Mouse (Mus musculus): Measurements from ENCODE around the gene Rpl24. TPM values are rescaled to one million over a fixed set of nuclear protein-coding genes. Genes with fewer than 3 reads are reported as not detected.
A peak's percentile ranks its signal among the peaks of the same experiment; 100 is the strongest.
"Not testable (repeated sequence)": the region's sequence is repeated elsewhere in the genome, so short reads cannot be mapped to it uniquely, and the experiment has no call there.

The Rpl24 gene
- polyA plus RNA-seq (2015; fragmentation: Nextera tagmentation; extraction: Ambion mirVana), result 485 and 506 TPM in 2 replicates

- peak within 1 kb of the TSS; percentile 82 for H3K4me2 ChIP-seq
- H3K27me3 ChIP-seq (replicated peaks), result no peaks in the 10 kb centered on the region
- peaks cover 29% of the 10 kb centered on the region for H3K36me3 ChIP-seq
- no peaks in the 10 kb centered on the region for H3K9me3 ChIP-seq (replicated peaks)
- peak; percentile 96 for ATAC-seq (ENCODE audit: low FRiP score)
- H3K27ac ChIP-seq (replicated peaks), result peak within 1 kb of the TSS; percentile 85
- peak within 1 kb of the TSS; percentile 64 for H3K9ac ChIP-seq (replicated peaks)
- under 1% methylated on average over 42 of the region's 42 CpGs for WGBS
- peak within 1 kb of the TSS; percentile 53 for H3K4me3 ChIP-seq (replicated peaks)
- H3K4me1 ChIP-seq, result peaks cover 32% of the 10 kb centered on the region
These were observed at the start of gene Rpl24 for GRCm38 (mm10) chr16:55966212-55966871. TSS of gene Rpl24 (plus strand) at chr16:55966275.

DNA sequence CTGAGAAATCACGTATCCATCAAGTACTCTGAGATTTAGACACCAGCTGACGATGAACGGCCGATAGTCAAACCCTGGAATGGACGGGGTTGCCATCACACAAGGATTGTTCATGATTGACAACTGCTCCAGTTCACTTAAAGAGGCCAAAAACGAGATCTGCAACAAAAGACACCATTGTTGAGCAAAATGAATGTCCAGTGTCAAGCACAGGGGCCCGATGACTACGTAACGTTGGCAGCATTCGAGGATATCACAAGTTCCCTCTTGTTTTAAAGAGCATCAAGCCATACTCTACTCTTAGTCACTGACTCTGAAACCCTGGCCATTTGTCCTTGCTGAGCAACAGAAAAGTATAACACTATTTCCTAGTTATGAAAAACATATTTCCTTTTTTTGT, 44.0 kb upstream of the Rpl24 start:
- Histone ChIP-seq H3K4me2 (no peak overlapping the region), H3K36me3 (peaks cover 46% of the 10 kb centered on the region), H3K4me3 (replicated peaks) (no peak overlapping the region), H3K9ac (replicated peaks) (no peak overlapping the region), H3K4me1 (no peaks in the 10 kb centered on the region), H3K27me3 (replicated peaks) (no peaks in the 10 kb centered on the region), H3K9me3 (replicated peaks) (no peaks in the 10 kb centered on the region), H3K27ac (replicated peaks) (no peak overlapping the region)
- ATAC-seq (ENCODE audit: low FRiP score), result no peak
- WGBS, result 92% methylated on average over 10 of the region's 10 CpGs

GRCm38 (mm10) chr16:55924010-55924409, 42.1 kb upstream of the Rpl24 start:
- H3K36me3 ChIP-seq, result peaks cover 47% of the 10 kb centered on the region

DNA sequence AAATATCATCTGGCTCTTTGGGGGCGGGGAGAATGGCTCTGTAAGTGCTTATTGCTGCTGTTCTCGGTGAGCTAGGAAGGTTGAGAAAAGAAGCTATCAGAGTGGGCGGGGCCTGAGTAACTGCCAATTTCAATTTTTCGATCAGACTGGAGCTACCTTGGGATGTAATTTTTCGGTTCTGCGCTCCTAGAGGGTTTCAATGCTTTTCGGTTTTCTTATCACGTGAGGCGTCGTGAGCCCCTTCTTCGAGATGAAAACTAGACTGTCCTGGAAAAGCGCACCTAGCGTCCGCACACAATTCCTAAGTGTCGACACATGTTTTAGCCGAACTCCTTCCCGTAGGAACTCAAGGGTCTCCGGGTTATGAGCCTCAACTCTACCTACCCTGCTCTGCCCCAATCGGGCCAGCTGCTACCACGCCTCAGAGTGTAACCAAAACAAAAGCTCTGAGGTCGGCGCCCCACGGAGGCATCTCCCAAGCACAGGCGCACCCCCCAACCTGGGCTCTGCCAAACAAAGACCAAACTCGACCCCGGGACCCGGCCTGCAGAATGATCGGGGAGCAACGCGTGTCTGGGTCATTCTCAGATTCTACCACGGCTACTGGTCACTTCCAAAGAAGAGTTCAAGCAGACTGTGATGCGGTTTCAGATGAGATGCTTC, 32.3 kb upstream of the Rpl24 start:
- Histone ChIP-seq H3K36me3 (peaks cover 5% of the 10 kb centered on the region; the same call in 1 of the 2 replicates), H3K9me3 (replicated peaks) (no peaks in the 10 kb centered on the region), H3K27ac (replicated peaks) (peak overlapping the region; percentile 79), H3K4me3 (replicated peaks) (peak overlapping the region; percentile 78), H3K27me3 (replicated peaks) (no peaks in the 10 kb centered on the region), H3K9ac (replicated peaks) (peak overlapping the region; percentile 68), H3K4me2 (peak overlapping the region; percentile 75), H3K4me1 (peaks cover 6% of the 10 kb centered on the region)
- peak; percentile 65 for ATAC-seq (ENCODE audit: low FRiP score)
- WGBS, result under 1% methylated on average over 32 of the region's 32 CpGs

More at GRCm38 (mm10) chr16:55924010-55924409, 42.1 kb upstream of the Rpl24 start:
- H3K9ac ChIP-seq (replicated peaks), result no peak overlapping the region
- no peak overlapping the region for H3K4me2 ChIP-seq
- no peak overlapping the region for H3K4me3 ChIP-seq (replicated peaks)
- no peaks in the 10 kb centered on the region for H3K27me3 ChIP-seq (replicated peaks)
- no peak for ATAC-seq (ENCODE audit: low FRiP score)
- WGBS, result 93% methylated on average over 4 of the region's 4 CpGs
- H3K4me1 ChIP-seq, result no peaks in the 10 kb centered on the region
- no peaks in the 10 kb centered on the region for H3K9me3 ChIP-seq (replicated peaks)
- H3K27ac ChIP-seq (replicated peaks), result no peak overlapping the region

DNA sequence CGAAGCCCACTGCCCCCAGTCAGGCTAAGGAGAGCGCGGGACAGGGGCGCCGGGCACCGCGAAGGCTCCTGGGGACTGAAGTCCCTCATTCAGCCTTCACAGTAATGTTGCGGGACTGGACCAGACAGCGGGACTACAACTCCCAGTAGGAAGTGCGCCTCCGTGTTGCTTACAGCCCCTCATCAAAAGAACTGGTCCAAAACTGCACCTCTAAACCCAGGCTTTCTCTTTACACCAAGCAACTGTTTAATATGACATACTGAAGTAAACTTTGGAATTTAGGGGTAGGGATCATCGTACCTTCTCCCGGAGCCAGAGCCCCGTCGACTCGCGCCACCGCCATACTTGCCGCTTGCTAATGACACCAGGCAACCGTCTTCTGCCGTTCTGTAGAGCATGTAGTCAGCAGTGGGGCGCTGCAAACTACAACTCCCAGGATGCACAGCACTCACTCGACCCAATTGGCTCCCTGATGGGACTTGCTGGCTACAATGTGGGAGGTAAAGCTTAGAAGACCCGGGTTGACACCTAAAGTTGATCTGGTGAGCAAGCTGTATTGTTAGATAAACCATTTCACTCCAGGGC, 31.5 kb upstream of the Rpl24 start, which contains the start of gene Cep97:
TSS of gene Cep97 (minus strand) at position 403 of the 585 bp plus-strand sequence.
- peak; percentile 99 for ATAC-seq (ENCODE audit: low FRiP score)
- Histone ChIP-seq H3K4me3 (replicated peaks) (peak within 1 kb of the TSS; percentile 78), H3K9ac (replicated peaks) (peak within 1 kb of the TSS; percentile 68), H3K27ac (replicated peaks) (peak within 1 kb of the TSS; percentile 79), H3K27me3 (replicated peaks) (no peaks in the 10 kb centered on the region), H3K9me3 (replicated peaks) (no peaks in the 10 kb centered on the region), H3K4me2 (peak within 1 kb of the TSS; percentile 75), H3K4me1 (peaks cover 6% of the 10 kb centered on the region), H3K36me3 (peaks cover 2% of the 10 kb centered on the region; the same call in 1 of the 2 replicates)
- 0% methylated on average over 24 of the region's 24 CpGs for WGBS

- Histone ChIP-seq H3K4me3 (replicated peaks) (no peak overlapping the region), H3K27ac (replicated peaks) (no peak overlapping the region), H3K4me1 (no peaks in the 10 kb centered on the region), H3K9ac (replicated peaks) (no peak overlapping the region), H3K27me3 (replicated peaks) (no peaks in the 10 kb centered on the region), H3K4me2 (no peak overlapping the region), H3K36me3 (no peaks in the 10 kb centered on the region), H3K9me3 (replicated peaks) (no peaks in the 10 kb centered on the region)
- no peak for ATAC-seq (ENCODE audit: low FRiP score)
- WGBS, result 87% methylated on average over 4 of the region's 4 CpGs
These were observed 27.3 kb upstream of the Rpl24 start for GRCm38 (mm10) chr16:55938761-55939160.

GRCm38 (mm10) chr16:55939703-55940102, 26.4 kb upstream of the Rpl24 start:
- Histone ChIP-seq H3K9ac (replicated peaks) (no peak overlapping the region), H3K4me1 (no peaks in the 10 kb centered on the region), H3K27me3 (replicated peaks) (no peaks in the 10 kb centered on the region), H3K9me3 (replicated peaks) (no peaks in the 10 kb centered on the region), H3K27ac (replicated peaks) (no peak overlapping the region), H3K36me3 (no peaks in the 10 kb centered on the region), H3K4me3 (replicated peaks) (no peak overlapping the region), H3K4me2 (no peak overlapping the region)
- no peak for ATAC-seq (ENCODE audit: low FRiP score)
- WGBS, result 92% methylated on average over 6 of the region's 6 CpGs

DNA sequence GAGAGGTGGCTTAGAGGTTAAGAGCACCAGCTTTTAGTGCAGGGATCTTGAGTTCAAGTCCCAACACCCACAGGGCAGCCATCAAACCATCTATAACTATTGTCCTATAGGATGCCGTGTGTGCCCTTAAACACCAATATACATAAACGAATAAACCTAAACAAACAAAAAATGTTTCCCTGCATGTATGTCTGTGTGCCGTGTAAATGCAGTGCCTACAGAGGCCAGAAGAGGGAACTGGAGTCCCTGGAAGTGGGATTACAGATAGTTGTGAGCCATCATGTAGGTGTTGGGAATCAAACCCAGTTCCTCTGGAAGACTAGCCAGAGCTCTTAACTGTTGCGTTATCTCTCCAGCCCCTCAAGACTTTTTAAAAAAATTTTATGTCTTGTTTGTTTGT, 25.3 kb upstream of the Rpl24 start:
- no peaks in the 10 kb centered on the region for H3K27me3 ChIP-seq (replicated peaks)
- H3K4me3 ChIP-seq (replicated peaks), result no peak overlapping the region
- whole genome bisulfite sequencing, result 96% methylated on average over 4 of the region's 4 CpGs
- no peak overlapping the region for H3K4me2 ChIP-seq
- ATAC-seq (ENCODE audit: low FRiP score), result no peak
- no peaks in the 10 kb centered on the region for H3K36me3 ChIP-seq
- no peak overlapping the region for H3K27ac ChIP-seq (replicated peaks)
- no peak overlapping the region for H3K9ac ChIP-seq (replicated peaks)
- H3K9me3 ChIP-seq (replicated peaks), result no peaks in the 10 kb centered on the region
- H3K4me1 ChIP-seq, result no peaks in the 10 kb centered on the region

- Histone ChIP-seq H3K4me2 (no peak overlapping the region), H3K4me1 (no peaks in the 10 kb centered on the region), H3K27ac (replicated peaks) (no peak overlapping the region), H3K9ac (replicated peaks) (no peak overlapping the region), H3K36me3 (no peaks in the 10 kb centered on the region), H3K27me3 (replicated peaks) (no peaks in the 10 kb centered on the region), H3K4me3 (replicated peaks) (no peak overlapping the region), H3K9me3 (replicated peaks) (no peaks in the 10 kb centered on the region)
- WGBS, result 81% methylated on average over 3 of the region's 3 CpGs
- ATAC-seq (ENCODE audit: low FRiP score), result no peak
These were observed 18.8 kb upstream of the Rpl24 start for GRCm38 (mm10) chr16:55947266-55947665.

DNA sequence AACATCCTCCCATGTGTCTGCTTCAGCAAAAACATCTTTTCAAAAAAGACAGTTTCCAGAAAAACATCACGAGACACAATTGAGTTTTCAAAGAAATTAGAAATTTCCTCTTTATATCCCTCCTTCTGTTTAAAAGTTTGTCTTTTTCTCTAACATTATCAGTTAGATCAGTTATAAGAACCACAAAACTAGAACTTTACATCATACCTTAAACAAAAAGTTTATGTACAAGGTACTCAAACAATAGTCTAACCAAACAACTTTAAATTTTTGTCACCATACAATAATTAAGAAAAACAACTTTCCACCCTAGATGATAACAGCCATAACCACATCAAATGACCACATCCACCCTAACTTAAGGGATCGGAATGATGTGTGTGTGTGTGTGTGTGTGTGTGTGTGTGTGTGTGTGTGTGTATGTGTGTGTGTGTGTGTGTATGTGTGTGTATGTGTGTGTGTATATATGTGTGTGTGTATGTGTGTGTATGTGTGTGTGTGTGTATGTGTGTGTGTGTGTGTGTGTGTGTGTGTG, 18.1 kb upstream of the Rpl24 start:
- not testable (repeated sequence) for H3K36me3 ChIP-seq; H3K4me3 ChIP-seq (replicated peaks); H3K9me3 ChIP-seq (replicated peaks); H3K27me3 ChIP-seq (replicated peaks); H3K27ac ChIP-seq (replicated peaks); H3K4me1 ChIP-seq; H3K9ac ChIP-seq (replicated peaks); H3K4me2 ChIP-seq; ATAC-seq (ENCODE audit: low FRiP score)
- WGBS, result 90% methylated on average over 2 of the region's 2 CpGs

- no peak for ATAC-seq (ENCODE audit: low FRiP score)
- Histone ChIP-seq H3K4me3 (replicated peaks) (no peak overlapping the region), H3K27me3 (replicated peaks) (no peaks in the 10 kb centered on the region), H3K36me3 (no peaks in the 10 kb centered on the region), H3K9ac (replicated peaks) (no peak overlapping the region), H3K4me2 (no peak overlapping the region), H3K9me3 (replicated peaks) (no peaks in the 10 kb centered on the region), H3K4me1 (no peaks in the 10 kb centered on the region), H3K27ac (replicated peaks) (no peak overlapping the region)
- WGBS, result 76% methylated on average over 7 of the region's 7 CpGs
These were observed 17.1 kb upstream of the Rpl24 start for GRCm38 (mm10) chr16:55948963-55949362.

Measured in neural tube, embryonic 15.5 days (tissue).